Mouse (Mus musculus) left cerebral cortex, adult 11 months (tissue): Measurements from ENCODE around the gene Uqcr10.

ENCODE experiments used
- DNase-seq: peaks from one replicate; pipeline ENCODE4 v3.0.0; 2022; ENCODE audit warnings: low spot score

The Uqcr10 gene

GRCm38 (mm10) chr11:4704072-4704964 lies at the start of gene Uqcr10, which contains the start of gene Zmat5:
Gene Uqcr10, minus strand, starts transcription at chr11:4704342.
Gene Zmat5, plus strand, starts transcription at chr11:4704678.
- DNase-seq: peak; percentile 92

DNA sequence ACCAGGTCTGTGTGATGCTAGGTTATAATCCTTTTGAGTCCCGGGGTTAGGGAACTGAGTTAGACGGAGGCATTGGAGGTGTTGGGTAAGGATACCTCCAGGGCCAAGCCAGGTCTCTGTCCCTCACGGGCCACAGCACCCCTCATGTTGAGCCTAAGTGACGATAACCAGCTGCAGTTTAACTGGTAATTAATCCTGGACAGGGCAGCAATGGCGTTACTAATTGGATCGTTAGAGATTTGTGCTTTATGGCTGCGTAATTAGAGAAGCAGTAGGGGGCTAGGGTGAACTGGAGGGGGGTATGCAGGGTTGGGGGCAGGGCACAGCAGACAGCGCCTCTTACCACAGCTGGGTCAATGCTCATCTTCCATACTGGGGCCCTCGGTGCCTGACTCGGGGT lies 48.7 kb upstream of the Uqcr10 start:
- DNase-seq: no peak

- no peak for DNase-seq
Measured at GRCm38 (mm10) chr11:4750263-4750662, 46.1 kb upstream of the Uqcr10 start.

- no peak for DNase-seq
Measured at GRCm38 (mm10) chr11:4747285-4747684, 43.1 kb upstream of the Uqcr10 start.

- DNase-seq: no peak
Measured at GRCm38 (mm10) chr11:4746733-4747132, 42.6 kb upstream of the Uqcr10 start, which contains the start of gene Cabp7. Gene Cabp7, minus strand, starts transcription at chr11:4746778.

GRCm38 (mm10) chr11:4745969-4746368 lies 41.8 kb upstream of the Uqcr10 start:
- no peak for DNase-seq

GRCm38 (mm10) chr11:4744691-4745090 lies 40.5 kb upstream of the Uqcr10 start:
- DNase-seq: no peak

DNA sequence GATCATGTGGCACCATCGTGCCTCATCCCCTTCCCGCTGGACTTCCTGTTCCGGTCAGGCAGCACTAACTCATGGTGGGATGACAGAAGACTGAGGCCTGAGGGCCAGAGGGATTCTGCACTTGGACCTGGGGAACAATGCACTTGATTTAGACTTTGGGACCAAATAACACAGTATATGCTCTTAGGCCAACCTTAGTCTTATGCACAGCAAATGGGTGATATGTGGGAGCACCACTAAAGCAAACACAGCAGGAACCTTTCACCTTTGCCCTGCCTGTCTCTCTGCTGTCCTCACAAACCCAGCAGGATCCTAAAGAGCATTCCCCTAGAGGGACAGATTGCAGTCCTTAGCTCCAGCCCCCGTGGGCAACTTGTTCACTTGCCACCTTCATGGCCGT lies 36.6 kb upstream of the Uqcr10 start:
- no peak for DNase-seq

- DNase-seq: no peak
Measured at GRCm38 (mm10) chr11:4738719-4739118, 34.6 kb upstream of the Uqcr10 start.

GRCm38 (mm10) chr11:4737682-4738081 lies 33.5 kb upstream of the Uqcr10 start:
- no peak for DNase-seq

GRCm38 (mm10) chr11:4736355-4736754 lies 32.2 kb upstream of the Uqcr10 start:
- no peak for DNase-seq

DNA sequence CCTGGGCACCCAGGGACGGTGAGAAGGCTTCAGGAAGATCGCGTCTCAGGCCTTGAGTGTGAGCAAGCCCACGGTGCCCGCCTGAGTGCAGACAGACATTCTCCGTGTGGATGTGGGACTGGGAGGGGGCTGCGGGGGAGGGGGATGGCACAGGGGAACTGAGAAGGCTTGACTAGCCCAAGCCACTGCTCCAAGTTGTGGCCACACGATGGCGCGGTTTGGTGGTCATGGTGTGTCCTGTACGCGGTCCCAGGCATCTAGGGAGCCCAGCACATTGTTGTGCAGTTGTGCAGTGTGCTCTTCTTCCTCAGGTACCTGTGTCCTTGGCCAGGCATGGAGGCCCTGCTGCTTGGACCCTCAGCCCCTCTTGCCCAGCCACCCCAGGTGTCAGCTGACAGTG lies 30.0 kb upstream of the Uqcr10 start:
- DNase-seq: no peak

DNA sequence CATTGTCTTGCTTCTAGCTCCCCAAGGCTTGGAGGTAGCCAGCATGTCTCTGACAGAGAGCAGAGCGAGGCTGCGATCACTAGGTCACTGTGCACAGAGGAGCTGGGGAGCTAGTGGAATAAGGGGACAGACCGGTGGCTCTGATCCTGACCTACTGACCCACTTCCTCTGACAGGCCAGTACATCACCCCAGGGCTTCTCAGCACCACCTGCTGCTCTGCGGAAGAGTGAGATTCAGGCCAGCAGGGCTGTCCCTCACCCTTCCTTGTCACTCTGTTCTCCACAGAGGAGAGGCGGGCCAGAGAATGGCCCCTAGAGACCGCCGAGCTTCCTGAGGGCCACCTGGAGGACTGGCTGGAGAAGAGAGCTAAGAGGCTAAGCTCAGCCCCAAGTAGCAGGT lies 27.6 kb upstream of the Uqcr10 start:
- no peak for DNase-seq

DNA sequence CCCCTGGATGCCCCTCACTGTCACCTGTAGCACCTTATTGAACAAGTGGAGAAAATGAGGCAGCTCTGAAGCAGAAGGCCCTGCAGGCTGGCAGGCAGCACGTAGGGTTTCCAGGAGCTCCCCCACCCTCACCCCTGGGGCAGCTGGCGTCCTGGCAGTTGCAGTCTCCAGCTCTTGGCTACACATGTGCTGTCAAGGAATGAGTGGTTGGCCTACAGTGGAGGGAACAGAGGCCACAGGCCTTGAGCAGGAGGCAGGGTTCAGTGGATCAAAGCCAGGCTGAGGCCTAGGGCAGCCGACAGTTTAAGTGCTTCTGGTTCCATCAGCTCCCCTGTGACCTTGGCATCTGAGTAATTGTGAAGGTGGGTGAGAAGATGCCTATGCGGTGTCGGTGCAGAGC lies 26.8 kb upstream of the Uqcr10 start:
- no peak for DNase-seq

- no peak for DNase-seq
Measured at GRCm38 (mm10) chr11:4730096-4730495, 26.0 kb upstream of the Uqcr10 start.

DNA sequence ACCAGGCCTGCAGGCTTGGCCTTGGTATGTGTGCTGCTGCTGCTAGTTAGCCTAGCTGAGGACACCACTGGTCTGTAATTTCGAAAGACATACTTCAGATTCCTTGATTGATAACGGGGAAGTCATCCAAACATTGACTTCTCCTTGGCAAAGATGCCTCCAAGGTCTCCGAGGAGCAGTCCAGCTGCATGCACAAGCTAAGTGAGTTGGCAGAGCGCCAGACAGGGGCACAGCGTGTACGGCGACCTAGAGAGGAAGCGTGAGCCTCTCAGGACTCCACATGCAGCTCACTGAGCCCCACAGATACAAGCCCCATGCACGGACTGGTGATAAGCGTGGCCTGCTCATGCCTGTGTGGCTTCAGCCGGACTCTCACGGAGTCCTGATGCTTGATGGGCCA lies 25.5 kb upstream of the Uqcr10 start:
- no peak for DNase-seq

DNA sequence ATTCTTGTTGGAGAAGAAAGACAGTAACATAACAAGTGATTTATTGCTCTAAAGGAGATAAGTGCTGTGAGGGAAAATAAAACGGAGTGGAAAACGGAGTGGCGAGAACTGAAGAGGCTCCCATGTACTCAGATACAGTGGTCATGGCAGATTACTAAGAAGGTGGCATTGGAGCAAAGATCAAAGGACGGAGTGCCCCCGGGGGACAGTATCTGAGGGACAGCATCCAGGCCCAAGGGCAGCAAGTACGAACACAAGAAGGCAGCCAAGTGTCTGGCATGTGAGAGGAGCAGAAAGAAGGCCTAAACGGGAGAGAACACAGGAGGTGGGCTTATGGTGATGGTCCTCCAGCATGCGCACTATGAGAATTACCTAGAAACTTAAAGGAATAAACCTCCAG lies 17.6 kb upstream of the Uqcr10 start:
- no peak for DNase-seq

- DNase-seq: no peak
Measured at GRCm38 (mm10) chr11:4720900-4721580, 16.9 kb upstream of the Uqcr10 start.

DNA sequence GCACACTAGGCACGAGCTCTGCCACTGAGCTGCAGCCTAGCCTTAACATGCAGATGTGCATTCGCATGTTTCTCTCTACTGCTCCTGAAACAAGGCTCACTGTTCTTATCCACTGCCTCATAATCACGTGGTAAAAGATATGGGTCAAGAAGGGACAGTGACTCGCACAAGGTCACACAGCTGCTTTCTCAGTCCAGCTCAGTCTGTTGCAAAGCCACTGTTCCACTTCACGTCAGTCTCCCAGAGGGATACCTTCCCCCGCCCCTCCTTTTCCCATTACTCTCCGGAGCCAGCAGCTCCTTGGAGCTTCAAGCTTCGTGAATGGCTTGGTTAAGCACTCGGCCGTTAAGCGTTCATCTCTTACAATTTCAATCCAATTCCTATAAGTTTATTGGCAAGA lies 16.3 kb upstream of the Uqcr10 start:
- no peak for DNase-seq

DNA sequence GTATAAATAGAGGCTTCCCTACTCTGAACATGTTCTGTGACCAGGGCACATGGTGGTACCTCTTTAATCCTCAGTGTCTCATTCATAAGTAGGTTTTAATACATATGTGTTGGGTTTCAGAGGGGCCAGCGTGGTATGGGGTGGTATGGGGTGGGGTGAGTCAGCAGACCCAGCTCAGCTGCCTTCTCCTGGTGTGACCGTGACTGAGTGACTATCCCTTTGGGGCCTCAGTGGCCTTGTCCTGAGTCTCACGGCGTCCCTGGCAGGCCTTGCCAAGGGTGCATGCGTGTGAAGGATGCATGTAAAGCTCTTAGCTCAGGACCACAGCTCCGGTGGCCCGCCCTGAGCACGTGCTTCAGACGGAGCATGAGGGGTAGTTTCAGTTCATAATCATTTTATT lies 15.8 kb upstream of the Uqcr10 start:
- no peak for DNase-seq

DNA sequence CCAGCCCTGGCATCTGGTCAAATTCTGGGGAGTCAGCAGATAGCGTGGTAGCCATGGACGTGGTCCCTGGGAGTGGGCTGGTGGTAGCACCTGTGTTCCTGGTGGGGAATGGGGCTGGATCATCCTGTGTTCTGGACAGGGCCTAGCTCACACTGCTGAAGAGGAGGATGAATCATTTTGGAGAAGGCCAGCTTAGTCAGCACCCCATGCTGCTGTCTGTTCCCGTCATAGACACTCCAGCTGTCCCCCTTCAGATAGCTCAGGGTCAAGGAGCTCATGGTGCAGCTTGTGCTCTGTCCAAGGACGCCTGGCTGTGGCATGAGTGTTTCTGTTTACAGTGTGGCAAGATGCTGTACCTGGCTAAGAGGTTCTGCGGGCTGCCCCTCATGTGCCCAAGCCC lies 14.4 kb upstream of the Uqcr10 start:
- no peak for DNase-seq

GRCm38 (mm10) chr11:4716530-4717236 lies 12.5 kb upstream of the Uqcr10 start:
- no peak for DNase-seq

DNA sequence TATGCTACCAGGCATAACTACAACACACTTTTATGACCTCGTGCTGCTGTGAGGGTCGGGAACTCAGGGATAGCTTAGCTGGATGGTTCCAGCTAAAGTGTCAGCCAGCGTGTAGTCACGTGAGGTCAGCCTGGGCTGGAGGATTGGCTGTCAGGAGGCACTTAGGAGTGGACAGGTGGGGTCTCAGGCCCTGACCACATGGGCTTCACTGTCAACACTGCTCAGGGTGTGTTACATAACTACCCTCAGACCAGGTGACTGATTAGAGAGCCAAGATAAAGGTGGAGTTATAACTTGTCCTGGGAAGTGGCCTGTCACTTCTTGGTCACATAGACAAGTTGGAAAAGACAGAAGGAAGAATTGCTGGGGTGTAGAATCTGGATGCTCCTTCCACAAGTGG lies 11.5 kb upstream of the Uqcr10 start:
- DNase-seq: no peak
